Mouse (Mus musculus): ENCODE results near the gene Gabra2.

- TF ChIP-seq USF1 (IDR thresholded peaks at IDR 0.05; ENCODE audit: low read depth) (no peak), POLR2A (IDR thresholded peaks at IDR 0.05; ENCODE audit: insufficient read length, low read depth) (no peak)
Observed at GRCm38 (mm10) chr5:71135840-71136239, 40.2 kb upstream of the Gabra2 start.

All from myocyte (in vitro differentiated cells).